Mouse (Mus musculus) cerebellum, postnatal 10 days (tissue): ENCODE data around the gene Enpep.

Experiments
- DNase-seq, 2 experiments: peaks; one replicate each; pipeline ENCODE4 v3.0.0; 2021; ENCODE audit warnings: mixed read lengths in 2 of 2

Gene Enpep

GRCm38 (mm10) chr3:129332586-129332985, at the start of gene Enpep:
Gene Enpep (minus strand): TSS chr3:129332720.
- DNase-seq, result peak; percentile 69

GRCm38 (mm10) chr3:129379109-129379508, 46.6 kb upstream of the Enpep start:
- no peak for DNase-seq

- no peak for DNase-seq
Observed at GRCm38 (mm10) chr3:129375087-129375486, 42.6 kb upstream of the Enpep start.

GRCm38 (mm10) chr3:129373108-129373507, 40.6 kb upstream of the Enpep start:
- DNase-seq, result no peak

GRCm38 (mm10) chr3:129369491-129369890, 37.0 kb upstream of the Enpep start:
- DNase-seq, result no peak

- DNase-seq, result no peak
Observed at GRCm38 (mm10) chr3:129365919-129366318, 33.4 kb upstream of the Enpep start.

- peak; percentile 18 to 28 for DNase-seq
Observed at GRCm38 (mm10) chr3:129364818-129365390, 32.4 kb upstream of the Enpep start.

- DNase-seq, result no peak
Observed at GRCm38 (mm10) chr3:129363426-129363825, 30.9 kb upstream of the Enpep start.

- DNase-seq, result no peak
Observed at GRCm38 (mm10) chr3:129358115-129358514, 25.6 kb upstream of the Enpep start.

GRCm38 (mm10) chr3:129353901-129354300, 21.4 kb upstream of the Enpep start:
- DNase-seq, result no peak

- DNase-seq, result no peak
Observed at GRCm38 (mm10) chr3:129351320-129351877, 18.9 kb upstream of the Enpep start.

- DNase-seq, result no peak
Observed at GRCm38 (mm10) chr3:129347277-129347676, 14.8 kb upstream of the Enpep start.

- no peak for DNase-seq
Observed at GRCm38 (mm10) chr3:129342767-129343166, 10.2 kb upstream of the Enpep start.

- DNase-seq, result no peak
Observed at GRCm38 (mm10) chr3:129341066-129341465, 8.5 kb upstream of the Enpep start.

- DNase-seq, result peak in 1 of 2 experiments; percentile 5
Observed at GRCm38 (mm10) chr3:129338296-129339091, 6.0 kb upstream of the Enpep start.

- DNase-seq, result no peak
Observed at GRCm38 (mm10) chr3:129332142-129332541, 378 bp downstream of the Enpep start.

- DNase-seq, result no peak
Observed at GRCm38 (mm10) chr3:129331427-129331826, 1.1 kb downstream of the Enpep start.

GRCm38 (mm10) chr3:129328056-129328455, 4.5 kb downstream of the Enpep start:
- DNase-seq, result no peak

- DNase-seq, result no peak
Observed at GRCm38 (mm10) chr3:129321585-129321984, 10.9 kb downstream of the Enpep start.

GRCm38 (mm10) chr3:129317032-129317729, 15.3 kb downstream of the Enpep start:
- DNase-seq, result no peak

- DNase-seq, result peak; percentile 77 to 87
Observed at GRCm38 (mm10) chr3:129313671-129314415, 18.7 kb downstream of the Enpep start.

- no peak for DNase-seq
Observed at GRCm38 (mm10) chr3:129313221-129313620, 19.3 kb downstream of the Enpep start.

- no peak for DNase-seq
Observed at GRCm38 (mm10) chr3:129312511-129312910, 20.0 kb downstream of the Enpep start.
